Mouse (Mus musculus) bone marrow, adult 2 months (tissue): ENCODE results near the gene Plcb1.

Source experiments
- CTCF ChIP-seq: fragments of 200-500 bp; IDR thresholded peaks from 2 replicates; pipeline ENCODE4 v1.5.1; 2011; ENCODE audit warnings: low read length, control low read depth; ENCODE audit not compliant: control insufficient read depth, insufficient read depth
- POLR2A ChIP-seq: fragments of 200-500 bp; IDR thresholded peaks from 2 replicates; pipeline ENCODE4 v1.6.1; 2011; ENCODE audit warnings: low read depth, mild to moderate bottlenecking, control low read depth, low read length, borderline replicate concordance; ENCODE audit not compliant: control insufficient read depth

DNA sequence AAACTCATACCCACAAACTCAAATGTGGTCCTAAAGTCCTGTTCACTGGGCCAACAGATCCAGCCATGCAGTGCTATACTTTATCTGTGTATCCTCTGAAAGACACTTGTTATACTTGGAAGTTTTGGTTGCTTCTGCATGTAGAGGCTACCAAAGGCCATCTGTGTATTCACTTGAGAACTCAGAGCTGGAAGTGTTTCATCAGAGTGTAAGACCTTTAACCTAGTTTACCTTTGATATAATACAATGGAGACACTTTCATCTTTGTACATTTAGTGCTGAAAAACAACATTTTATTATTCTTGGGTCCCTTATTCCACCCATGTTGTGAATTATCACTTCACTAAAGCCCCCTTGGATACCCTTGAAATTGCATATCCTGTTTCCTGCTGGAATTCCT is 70.4 kb downstream of the Plcb1 start:
- TF ChIP-seq POLR2A (no peak), CTCF (no peak)
